Comparison of ENCODE assay signal across 29 mouse cellular contexts in genomic region chr12:83852512-83853213, GRCm38 (mm10).
A peak's percentile ranks its signal among the peaks of the same experiment; 100 is the strongest.
DNase-seq lines count a peak whose midpoint lies in the region; ATAC-seq lines count a peak whose summit lies in the region.
"Had no signal": no experiment of that assay in that cellular context is flagged by ENCODE, and none has a peak within 500 bp of the region (broad histone marks: within the 10 kb centered on the region; RNA-seq: fewer than 3 reads in every experiment).

No protein-coding gene starts in this region.

- H3K27me3 ChIP-seq in forebrain, embryonic 14.5 days (replicated peaks; ENCODE audit: control insufficient read depth, insufficient read depth, low read length) = no peaks in the 10 kb centered on the region
- no peaks in the 10 kb centered on the region for H3K27me3 ChIP-seq in forebrain, embryonic 13.5 days
- no peaks in the 10 kb centered on the region for H3K27me3 ChIP-seq in heart, embryonic 11.5 days (ENCODE audit: control insufficient read depth, insufficient read depth, low read length)
- H3K27me3 ChIP-seq: embryonic facial prominence, embryonic 15.5 days; forebrain, embryonic 12.5 days; heart, embryonic 13.5 days had no signal

- WGBS in forebrain, embryonic 14.5 days = 40% methylated on average over 5 of the region's 5 CpGs
- WGBS in forebrain, embryonic 13.5 days = 54% methylated on average over 5 of the region's 5 CpGs
- 91% methylated on average over 5 of the region's 5 CpGs for WGBS in heart, embryonic 11.5 days (ENCODE audit: insufficient replicate concordance)

- no peak for ATAC-seq in forebrain, embryonic 14.5 days
- ATAC-seq in forebrain, embryonic 13.5 days = no peak
- no peak for ATAC-seq in heart, embryonic 11.5 days (replicated peaks; ENCODE audit: insufficient number of reproducible peaks, low FRiP score, low TSS enrichment)
- ATAC-seq: activated CD4-positive, CD25-positive, alpha-beta regulatory T cell, adult 4 months; CD4-positive, CD25-positive, alpha-beta regulatory T cell, adult 4 months; forebrain, postnatal 0 days; hindbrain, postnatal 0 days; inflammation-experienced regulatory T-cells, adult 6 months; intestine, embryonic 16.5 days had no signal

- no peak overlapping the region for H3K4me2 ChIP-seq in forebrain, embryonic 14.5 days (ENCODE audit: low read length)
- no peak overlapping the region for H3K4me2 ChIP-seq in forebrain, embryonic 13.5 days
- H3K4me2 ChIP-seq in heart, embryonic 11.5 days = no peak overlapping the region
- H3K4me2 ChIP-seq: embryonic facial prominence, embryonic 15.5 days; forebrain, embryonic 12.5 days; heart, embryonic 13.5 days; hindbrain, embryonic 14.5 days had no signal

- no peaks in the 10 kb centered on the region for H3K9me3 ChIP-seq in forebrain, embryonic 14.5 days (replicated peaks; ENCODE audit: control insufficient read depth, low read length)
- no peaks in the 10 kb centered on the region for H3K9me3 ChIP-seq in forebrain, embryonic 13.5 days (replicated peaks)
- no peaks in the 10 kb centered on the region for H3K9me3 ChIP-seq in heart, embryonic 11.5 days (replicated peaks; ENCODE audit: control insufficient read depth, low read length)
- H3K9me3 ChIP-seq: embryonic facial prominence, embryonic 15.5 days; forebrain, embryonic 12.5 days; heart, embryonic 13.5 days had no signal

- H3K36me3 ChIP-seq in forebrain, embryonic 14.5 days (ENCODE audit: control insufficient read depth, insufficient read depth, low read length) = no peaks in the 10 kb centered on the region
- no peaks in the 10 kb centered on the region for H3K36me3 ChIP-seq in forebrain, embryonic 13.5 days (ENCODE audit: poor library complexity, severe bottlenecking)
- no peaks in the 10 kb centered on the region for H3K36me3 ChIP-seq in heart, embryonic 11.5 days (ENCODE audit: control insufficient read depth, insufficient read depth, low read length)
- H3K36me3 ChIP-seq: embryonic facial prominence, embryonic 15.5 days; forebrain, embryonic 12.5 days had no signal

- no peak overlapping the region for H3K4me3 ChIP-seq in forebrain, embryonic 14.5 days (ENCODE audit: low read depth, low read length)
- no peak overlapping the region for H3K4me3 ChIP-seq in forebrain, embryonic 13.5 days
- H3K4me3 ChIP-seq in heart, embryonic 11.5 days (ENCODE audit: low read depth, low read length) = no peak overlapping the region
- H3K4me3 ChIP-seq: embryonic facial prominence, embryonic 15.5 days; forebrain, embryonic 12.5 days; gastrocnemius, adult 2 months; heart, embryonic 13.5 days had no signal

- peak; percentile 11 for DNase-seq in forebrain, embryonic 14.5 days (ENCODE audit: low spot score)
- DNase-seq in Muller cell, postnatal 12 days (ENCODE audit: inconsistent ontology term) = peak; percentile 63
- peak; percentile 64 for DNase-seq in gonadal fat pad, adult 2 months (ENCODE audit: low read depth)
- no peak for DNase-seq in urinary bladder, adult 18-20 months (ENCODE audit: low spot score in 2 of 2)
- DNase-seq: adrenal gland, adult 8-10 months; adrenal gland, postnatal 36 days; cerebellum, adult 11 months; cerebellum, adult 2 months; cerebellum, adult 9-11 months; cerebellum, postnatal 25 days; embryo, embryonic 11 days; forebrain, postnatal 0 days; gastrocnemius, adult 2 months; gastrocnemius, postnatal 14 days; heart, adult 18-20 months; heart, postnatal 14 days; heart, postnatal 4 days; kidney, adult 18-20 months had no signal

- H3K27ac ChIP-seq in forebrain, embryonic 14.5 days (ENCODE audit: low read depth, low read length) = no peak overlapping the region
- no peak overlapping the region for H3K27ac ChIP-seq in forebrain, embryonic 13.5 days
- H3K27ac ChIP-seq in heart, embryonic 11.5 days (ENCODE audit: low read depth, low read length) = no peak overlapping the region
- H3K27ac ChIP-seq: embryonic facial prominence, embryonic 15.5 days; forebrain, embryonic 12.5 days; gastrocnemius, adult 2 months; heart, embryonic 13.5 days; hindbrain, embryonic 14.5 days; hindbrain, postnatal 0 days had no signal

- H3K4me1 ChIP-seq in forebrain, embryonic 14.5 days (ENCODE audit: control insufficient read depth, insufficient read depth, low read length) = peaks cover 5% of the 10 kb centered on the region; the same call in 1 of the 2 replicates
- H3K4me1 ChIP-seq in forebrain, embryonic 13.5 days = peaks cover 10% of the 10 kb centered on the region
- H3K4me1 ChIP-seq in heart, embryonic 11.5 days (ENCODE audit: control insufficient read depth, insufficient read depth, low read length) = no peaks in the 10 kb centered on the region
- H3K4me1 ChIP-seq: embryonic facial prominence, embryonic 15.5 days; forebrain, embryonic 12.5 days had no signal

- no peak overlapping the region for H3K9ac ChIP-seq in forebrain, embryonic 14.5 days (ENCODE audit: low read length)
- no peak overlapping the region for H3K9ac ChIP-seq in forebrain, embryonic 13.5 days
- H3K9ac ChIP-seq in heart, embryonic 11.5 days (ENCODE audit: low read depth, low read length) = no peak overlapping the region
- H3K9ac ChIP-seq: embryonic facial prominence, embryonic 15.5 days; forebrain, embryonic 12.5 days; forebrain, postnatal 0 days; heart, embryonic 13.5 days; hindbrain, embryonic 14.5 days had no signal

Comparison
In these comparisons a context has a peak if more than half of its experiments do, and no peak if none do; other contexts are left out.
1. DNase-seq: peak in forebrain, embryonic 14.5 days (single experiment), Muller cell, postnatal 12 days (single experiment) and gonadal fat pad, adult 2 months (single experiment); none in urinary bladder, adult 18-20 months (0 of 2).